Mouse (Mus musculus) lung, adult 2 months (tissue): ENCODE results near the gene Gna14.

ENCODE experiments used
- CTCF ChIP-seq: fragments of 200-500 bp; IDR thresholded peaks from 2 replicates; pipeline ENCODE4 v1.5.1; 2011; ENCODE audit warnings: mild to moderate bottlenecking, low read length, control low read depth; ENCODE audit not compliant: insufficient read depth
- POLR2A ChIP-seq: fragments of 200-500 bp; IDR thresholded peaks from 2 replicates; pipeline ENCODE4 v1.6.1; 2011; ENCODE audit warnings: low read depth, mild to moderate bottlenecking, control low read depth, low read length, borderline replicate concordance; ENCODE audit errors: extremely low read depth

GRCm38 (mm10) chr19:16492453-16492852 lies 56.9 kb downstream of the Gna14 start:
- TF ChIP-seq CTCF (no peak), POLR2A (no peak)
